ENCODE assay signal across 24 mouse cellular contexts in the genomic region with DNA sequence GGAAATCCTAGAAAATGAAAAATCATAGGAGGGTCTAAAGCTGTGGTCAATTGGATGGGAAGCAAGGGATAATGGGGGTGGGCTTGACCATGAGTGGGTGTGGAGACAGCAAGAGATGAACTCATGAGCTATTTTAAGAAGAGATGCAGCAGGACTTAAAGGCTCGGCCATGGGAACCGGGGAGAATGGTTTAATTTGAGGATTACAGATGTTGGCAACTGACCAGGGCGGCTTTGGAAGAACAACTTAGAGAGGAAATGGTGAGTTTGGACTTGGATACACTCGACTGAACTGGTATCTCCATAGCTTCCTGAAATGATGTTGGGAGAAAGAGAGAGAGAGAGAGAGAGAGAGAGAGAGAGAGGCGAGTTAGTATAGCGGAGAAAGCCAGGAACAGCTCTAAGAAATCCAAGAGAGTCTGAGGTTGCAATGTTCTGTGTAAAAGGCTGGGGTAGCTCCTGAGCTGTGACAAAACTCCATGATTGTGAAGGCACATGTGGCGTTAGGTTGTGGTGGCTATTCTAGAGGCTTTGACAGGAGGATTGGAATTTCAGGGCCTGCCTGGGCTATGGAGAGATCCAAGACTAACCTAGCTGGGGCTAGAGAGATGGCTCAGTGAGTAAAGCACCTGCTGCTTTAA. TPM values are rescaled to one million over a fixed set of nuclear protein-coding genes. Genes with fewer than 3 reads are reported as not detected.
DNase-seq lines count a peak whose midpoint lies in the region; ATAC-seq and TF ChIP-seq lines count a peak whose summit lies in the region.
"Had no signal": no experiment of that assay in that cellular context is flagged by ENCODE, and none has a peak within 500 bp of the region (broad histone marks: within the 10 kb centered on the region; RNA-seq: fewer than 3 reads in every experiment).

No protein-coding gene starts in this region.

- no peaks in the 10 kb centered on the region for H3K9me3 ChIP-seq in heart, embryonic 10.5 days
- H3K9me3 ChIP-seq in kidney, embryonic 14.5 days (ENCODE audit: control insufficient read depth, low read length): peaks cover 3% of the 10 kb centered on the region; the same call in 1 of the 2 replicates
- H3K9me3 ChIP-seq in midbrain, postnatal 0 days (ENCODE audit: low read length): no peaks in the 10 kb centered on the region
- no peaks in the 10 kb centered on the region for H3K9me3 ChIP-seq in midbrain, embryonic 14.5 days (ENCODE audit: control insufficient read depth, low read length)
- H3K9me3 ChIP-seq: forebrain, embryonic 15.5 days had no signal

- no peaks in the 10 kb centered on the region for H3K36me3 ChIP-seq in heart, embryonic 10.5 days
- H3K36me3 ChIP-seq in kidney, embryonic 14.5 days (ENCODE audit: control insufficient read depth, insufficient read depth, low read length): no peaks in the 10 kb centered on the region
- no peaks in the 10 kb centered on the region for H3K36me3 ChIP-seq in midbrain, postnatal 0 days (ENCODE audit: insufficient read depth, low read length)
- H3K36me3 ChIP-seq in midbrain, embryonic 14.5 days (ENCODE audit: control insufficient read depth, insufficient read depth, low read length): no peaks in the 10 kb centered on the region
- H3K36me3 ChIP-seq: forebrain, embryonic 15.5 days; midbrain, embryonic 13.5 days had no signal

- H3K27me3 ChIP-seq in heart, embryonic 10.5 days (ENCODE audit: insufficient read depth, poor library complexity, severe bottlenecking): no peaks in the 10 kb centered on the region
- no peaks in the 10 kb centered on the region for H3K27me3 ChIP-seq in kidney, embryonic 14.5 days (ENCODE audit: control insufficient read depth, insufficient read depth, low read length)
- no peaks in the 10 kb centered on the region for H3K27me3 ChIP-seq in midbrain, postnatal 0 days (ENCODE audit: insufficient read depth, low read length)
- no peaks in the 10 kb centered on the region for H3K27me3 ChIP-seq in midbrain, embryonic 14.5 days (ENCODE audit: control insufficient read depth, insufficient read depth, low read length)
- H3K27me3 ChIP-seq: forebrain, embryonic 15.5 days; midbrain, embryonic 13.5 days had no signal

- H3K4me3 ChIP-seq in heart, embryonic 10.5 days: no peak overlapping the region
- H3K4me3 ChIP-seq in kidney, embryonic 14.5 days (ENCODE audit: low read length): no peak overlapping the region
- H3K4me3 ChIP-seq in midbrain, postnatal 0 days (ENCODE audit: low read depth, low read length): no peak overlapping the region
- no peak overlapping the region for H3K4me3 ChIP-seq in midbrain, embryonic 14.5 days (replicated peaks; ENCODE audit: low read depth, low read length)
- H3K4me3 ChIP-seq: forebrain, embryonic 15.5 days; midbrain, embryonic 13.5 days had no signal

- no peak for ATAC-seq in kidney, embryonic 14.5 days (ENCODE audit: low FRiP score, low TSS enrichment)
- ATAC-seq in midbrain, postnatal 0 days (ENCODE audit: low FRiP score): no peak
- ATAC-seq in midbrain, embryonic 14.5 days (ENCODE audit: low FRiP score, low TSS enrichment): no peak
- ATAC-seq: activated CD4-positive, CD25-positive, alpha-beta regulatory T cell, adult 4 months; forebrain, embryonic 15.5 days; midbrain, embryonic 13.5 days had no signal

- WGBS in heart, embryonic 10.5 days: 59% methylated on average over 7 of the region's 7 CpGs
- WGBS in kidney, embryonic 14.5 days: 70% methylated on average over 7 of the region's 7 CpGs
- 80% methylated on average over 7 of the region's 7 CpGs for whole genome bisulfite sequencing in midbrain, postnatal 0 days
- 83% methylated on average over 7 of the region's 7 CpGs for WGBS in midbrain, embryonic 14.5 days

- H3K9ac ChIP-seq in kidney, embryonic 14.5 days (ENCODE audit: low read depth, low read length): no peak overlapping the region
- H3K9ac ChIP-seq in midbrain, postnatal 0 days (replicated peaks; ENCODE audit: low read length, poor library complexity, severe bottlenecking): no peak overlapping the region
- H3K9ac ChIP-seq in midbrain, embryonic 14.5 days (replicated peaks; ENCODE audit: low read length): no peak overlapping the region
- H3K9ac ChIP-seq: forebrain, embryonic 15.5 days; midbrain, embryonic 13.5 days had no signal

- H3K27ac ChIP-seq in heart, embryonic 10.5 days: no peak overlapping the region
- H3K27ac ChIP-seq in kidney, embryonic 14.5 days (ENCODE audit: low read depth, low read length): no peak overlapping the region
- no peak overlapping the region for H3K27ac ChIP-seq in midbrain, postnatal 0 days (ENCODE audit: low read depth, low read length)
- no peak overlapping the region for H3K27ac ChIP-seq in midbrain, embryonic 14.5 days (replicated peaks; ENCODE audit: low read depth, low read length)
- H3K27ac ChIP-seq: forebrain, embryonic 15.5 days; midbrain, embryonic 13.5 days had no signal

- DNase-seq in heart, adult 11 months: peak; percentile 94
- DNase-seq in heart, embryonic 10.5 days (ENCODE audit: low spot score): no peak
- DNase-seq in kidney, postnatal 10 days: peak; percentile 53
- no peak for DNase-seq in midbrain, postnatal 0 days (ENCODE audit: low spot score)
- DNase-seq in midbrain, embryonic 14.5 days: no peak
- no peak for DNase-seq in testis, postnatal 14 days (ENCODE audit: low spot score)
- DNase-seq: adrenal gland, postnatal 14 days; B cell, adult 2 months; cerebellum, adult 2 months; kidney, adult 8-10 months; liver; retina, postnatal 1 day; right cerebral cortex, postnatal 4 days; thymus, adult 18-20 months had no signal

- peak; percentile 13; the same call in 1 of the 2 replicates for TF ChIP-seq CTCF in midbrain, postnatal 0 days (IDR thresholded peaks at IDR 0.05)

- peaks cover 21% of the 10 kb centered on the region for H3K4me1 ChIP-seq in heart, embryonic 10.5 days
- peaks cover 8% of the 10 kb centered on the region for H3K4me1 ChIP-seq in kidney, embryonic 14.5 days (ENCODE audit: control insufficient read depth, insufficient read depth, low read length)
- no peaks in the 10 kb centered on the region for H3K4me1 ChIP-seq in midbrain, postnatal 0 days (ENCODE audit: insufficient read depth, low read length)
- H3K4me1 ChIP-seq in midbrain, embryonic 14.5 days (ENCODE audit: control insufficient read depth, insufficient read depth, low read length): peaks cover 6% of the 10 kb centered on the region; the same call in 1 of the 2 replicates

- no peak overlapping the region for H3K4me2 ChIP-seq in kidney, embryonic 14.5 days (replicated peaks; ENCODE audit: low read depth, low read length)
- H3K4me2 ChIP-seq in midbrain, postnatal 0 days (ENCODE audit: low read depth, low read length, poor library complexity, severe bottlenecking): no peak overlapping the region
- no peak overlapping the region for H3K4me2 ChIP-seq in midbrain, embryonic 14.5 days (ENCODE audit: low read length)
- H3K4me2 ChIP-seq: forebrain, embryonic 15.5 days; midbrain, embryonic 13.5 days had no signal

RNA-seq across cellular contexts. Expression of gene Gm3646, which starts 39.2 kb away (rescaled TPM):
- 0.63 and 1.2 TPM in 2 replicates for polyA plus RNA-seq in heart, embryonic 10.5 days (2016; fragmentation: Nextera tagmentation; extraction: Ambion mirVana)
- not detected in 2 replicates for polyA plus RNA-seq in kidney, embryonic 14.5 days (2014; fragmentation: Nextera tagmentation; extraction: Ambion mirVana)
- not detected in 2 replicates for total RNA-seq in midbrain, postnatal 0 days (2014; rRNA removed)
- not detected in 2 replicates for polyA plus RNA-seq in midbrain, postnatal 0 days (2015; fragmentation: Nextera tagmentation; extraction: Ambion mirVana)
- polyA plus RNA-seq in midbrain, embryonic 14.5 days (2014; fragmentation: Nextera tagmentation; extraction: Ambion mirVana): not detected in 2 replicates
- total RNA-seq: adrenal gland, postnatal 14 days; hematopoietic stem cell, adult 5-6 weeks; layer of hippocampus, postnatal 10 days; left cerebral cortex, postnatal 14 days; megakaryocyte progenitor cell, adult 5-6 weeks; neutrophil, adult 5-6 weeks had no signal
- polyA plus RNA-seq: activated CD4-positive, CD25-positive, alpha-beta regulatory T cell, adult 4 months; cerebellum, adult 2 months; embryonic facial prominence, embryonic 11.5 days; forebrain, embryonic 15.5 days; midbrain, embryonic 13.5 days had no signal

RNA-seq across cellular contexts. Expression of gene Rfx8, which starts 45.2 kb away (rescaled TPM):
- 0.73 and 1.4 TPM in 2 replicates for polyA plus RNA-seq in heart, embryonic 10.5 days (2016; fragmentation: Nextera tagmentation; extraction: Ambion mirVana)
- 0.18 TPM in 1 of 2 replicates, not detected in the other for polyA plus RNA-seq in kidney, embryonic 14.5 days (2014; fragmentation: Nextera tagmentation; extraction: Ambion mirVana)
- 0.52 and 0.66 TPM in 2 replicates for total RNA-seq in midbrain, postnatal 0 days (2014; rRNA removed)
- 0.28 and 0.39 TPM in 2 replicates for polyA plus RNA-seq in midbrain, postnatal 0 days (2015; fragmentation: Nextera tagmentation; extraction: Ambion mirVana)
- polyA plus RNA-seq in midbrain, embryonic 14.5 days (2014; fragmentation: Nextera tagmentation; extraction: Ambion mirVana): 0.13 and 0.22 TPM in 2 replicates
- total RNA-seq: neutrophil, adult 5-6 weeks had no signal
- polyA plus RNA-seq: activated CD4-positive, CD25-positive, alpha-beta regulatory T cell, adult 4 months; forebrain, embryonic 15.5 days had no signal

Comparison
In these comparisons a context has a peak if more than half of its experiments do, and no peak if none do; other contexts are left out.
1. DNase-seq: peak in heart, adult 11 months (single experiment) and kidney, postnatal 10 days (single experiment); none in heart, embryonic 10.5 days (single experiment), midbrain, postnatal 0 days (single experiment), midbrain, embryonic 14.5 days (single experiment) and testis, postnatal 14 days (single experiment).